Mouse (Mus musculus): ENCODE measurements at regions not wholly inside any gene's neighbourhood (a gene's known extent, or its start where the extent isn't known, plus 50 kb on each side); places are given as distances from the start of the nearest gene placed in this dataset.
A peak's percentile ranks its signal among the peaks of the same experiment; 100 is the strongest.
"Not testable (repeated sequence)": the region's sequence is repeated elsewhere in the genome, so short reads cannot be mapped to it uniquely, and the experiment has no call there.

DNA sequence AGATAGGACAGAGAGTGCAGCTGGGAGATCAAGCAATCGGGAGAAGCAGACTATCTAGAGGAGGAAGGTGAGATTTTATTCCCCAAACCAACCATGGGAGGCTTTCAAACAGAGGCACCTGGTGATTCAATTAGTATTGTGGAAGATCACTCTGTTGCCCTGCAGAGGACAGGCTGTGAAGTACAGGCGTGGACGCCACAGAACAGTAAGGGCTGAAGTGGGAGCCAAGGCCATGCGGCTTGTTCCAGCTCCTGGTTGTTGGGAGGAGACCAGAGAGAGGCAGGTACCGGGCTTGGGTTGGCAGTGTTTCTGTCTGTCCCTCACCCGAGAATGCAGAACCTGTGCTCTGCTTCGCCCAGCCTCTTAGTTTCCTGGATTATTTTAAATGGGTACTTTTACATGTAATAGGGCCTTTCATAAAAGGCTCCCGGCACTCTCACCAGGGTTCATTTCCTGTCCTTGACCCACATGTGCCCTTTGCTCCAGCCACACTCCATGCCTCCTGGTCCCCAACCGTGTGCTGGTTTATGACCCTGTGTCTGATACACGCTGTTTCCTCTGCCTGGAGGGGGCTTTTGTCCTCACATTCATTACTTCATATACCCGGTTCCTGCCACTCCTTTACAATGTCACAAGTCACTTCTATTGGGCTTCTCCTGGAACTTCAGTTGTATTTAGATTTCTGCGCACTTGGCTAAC is 58.3 kb downstream of the Vcpkmt start:
- no peak for DNase-seq (ENCODE audit: low read depth in 1 of 2, low spot score in 2 of 2)

DNA sequence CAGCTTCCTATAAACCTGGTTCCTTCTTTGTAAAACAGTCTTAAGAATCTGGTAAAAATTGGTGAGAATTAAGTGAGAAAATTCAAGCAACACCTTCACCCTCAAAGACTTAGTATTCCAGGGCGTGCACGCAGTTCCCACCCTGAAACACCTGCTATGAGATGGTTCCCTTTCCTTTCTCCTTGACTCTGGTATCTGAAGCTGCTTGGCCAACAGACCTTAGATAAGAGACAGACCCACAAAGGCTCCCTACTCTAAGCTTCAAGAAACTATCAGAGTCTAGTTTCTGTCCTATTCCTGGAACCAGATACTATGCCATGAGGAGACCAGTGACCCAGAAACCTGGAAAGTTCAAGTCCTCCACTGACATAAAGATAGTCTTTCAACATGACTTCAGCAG is 63.0 kb downstream of the Vcpkmt start:
- no peak for DNase-seq (ENCODE audit: low read depth in 1 of 2, low spot score in 2 of 2)

DNA sequence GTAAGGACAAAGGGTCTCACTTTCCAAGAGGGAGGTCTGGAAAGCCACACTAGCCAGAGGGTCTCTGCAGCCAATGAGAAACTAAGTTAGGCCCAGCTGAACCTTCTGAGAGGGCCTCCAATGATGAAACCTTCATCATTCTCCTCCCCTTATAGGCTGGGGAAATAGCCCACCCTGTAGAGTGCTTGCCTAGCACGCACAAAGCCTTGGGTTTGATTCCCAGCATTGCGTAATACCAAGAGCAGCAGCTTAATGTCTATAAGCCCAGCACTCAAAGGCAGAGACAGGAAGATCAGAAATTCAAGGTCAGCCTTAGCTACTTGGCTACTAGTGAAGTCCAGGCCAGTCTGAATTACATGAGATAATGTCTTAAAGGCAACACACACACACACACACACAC is 63.8 kb downstream of the Vcpkmt start:
- no peak for DNase-seq (ENCODE audit: low read depth in 1 of 2, low spot score in 2 of 2)

DNA sequence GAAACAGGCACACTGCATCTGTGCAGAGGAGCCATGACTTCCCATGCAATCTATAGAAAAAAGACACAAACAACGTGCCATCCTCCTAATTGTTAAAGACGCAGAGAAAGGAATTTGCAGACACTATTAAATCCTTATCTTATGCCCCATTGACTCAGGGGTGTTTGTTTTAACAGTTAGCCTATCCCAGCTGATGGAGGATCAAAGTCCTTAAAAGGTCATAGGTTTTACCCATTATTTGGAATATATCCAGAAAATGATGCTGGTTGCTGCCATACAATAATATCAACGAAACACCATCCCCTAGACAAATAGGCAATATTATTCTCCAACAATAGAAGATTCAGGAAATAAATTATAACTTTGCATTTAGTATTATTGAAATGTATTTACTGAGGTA is 65.2 kb downstream of the Vcpkmt start:
- no peak for DNase-seq (ENCODE audit: low read depth in 1 of 2, low spot score in 2 of 2)

DNA sequence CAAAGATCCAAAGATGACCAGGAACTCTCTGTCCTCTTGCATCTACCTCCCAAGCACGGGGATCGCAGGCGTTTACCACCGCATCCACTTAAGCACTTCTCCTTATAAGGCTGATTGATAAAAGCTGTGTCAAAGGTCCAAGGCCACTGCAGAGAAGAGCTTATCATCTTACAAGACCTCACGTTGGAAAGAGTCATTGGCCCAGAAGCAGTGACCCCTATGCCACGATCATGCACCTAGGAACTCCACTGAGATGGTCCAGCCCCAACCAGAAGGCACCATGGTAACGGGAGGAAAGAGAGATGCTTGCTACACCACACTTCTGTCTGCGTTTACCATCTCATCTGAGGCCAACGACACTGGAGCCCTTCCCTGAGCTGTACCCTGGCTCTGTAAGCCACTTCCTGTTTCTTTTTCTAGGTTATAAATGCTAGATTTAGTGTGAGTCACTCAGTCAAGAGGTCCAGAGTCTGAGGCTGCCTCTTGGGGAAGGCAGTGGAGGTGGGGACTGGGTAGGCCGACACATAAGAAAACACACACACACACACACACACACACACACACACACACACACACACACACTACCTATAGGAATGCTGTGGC is 66.4 kb downstream of the Vcpkmt start:
- DNase-seq (ENCODE audit: low read depth in 1 of 2, low spot score in 2 of 2): peak; percentile 43 to 53

DNA sequence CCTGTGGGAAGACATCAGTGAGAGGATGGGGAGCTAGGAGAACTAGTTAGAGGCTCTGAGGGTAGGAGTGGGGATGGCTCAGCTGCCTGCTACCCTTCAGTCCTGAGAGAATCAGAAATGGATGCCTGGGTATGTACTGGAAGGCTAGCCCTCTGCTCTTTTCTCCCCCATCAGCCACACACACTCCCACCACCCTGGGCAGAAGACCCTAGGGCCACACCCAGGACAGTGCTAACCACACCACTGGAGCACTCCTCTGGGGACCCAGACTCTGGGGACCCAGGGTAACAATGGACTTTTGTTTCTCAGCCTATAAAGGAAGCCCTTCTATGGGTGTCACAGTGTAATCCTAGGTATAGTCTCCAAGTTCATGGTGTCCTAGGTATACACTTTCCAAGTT is 67.0 kb downstream of the Vcpkmt start:
- DNase-seq (ENCODE audit: low read depth in 1 of 2, low spot score in 2 of 2): no peak

DNA sequence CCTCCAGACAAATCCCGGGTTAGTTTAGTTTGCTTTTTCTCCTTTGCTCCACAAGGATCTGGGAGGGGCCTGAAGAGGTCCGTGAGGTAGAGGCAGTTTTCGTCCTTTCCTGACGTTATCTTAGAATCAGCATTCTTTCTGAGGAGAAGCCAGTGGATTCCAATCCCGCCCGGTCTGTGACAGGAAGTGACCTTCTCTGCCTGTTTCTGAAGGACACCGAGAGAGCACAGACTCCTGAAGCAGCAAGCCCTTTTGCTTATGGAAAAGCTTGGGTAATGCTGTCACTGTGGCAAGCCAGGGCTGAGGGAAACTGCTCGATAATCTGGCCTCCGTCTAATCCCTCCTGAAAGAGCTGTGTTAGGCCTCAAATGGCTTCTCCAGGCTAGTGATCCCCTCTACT is 67.7 kb downstream of the Vcpkmt start:
- DNase-seq (ENCODE audit: low read depth in 1 of 2, low spot score in 2 of 2): no peak

DNA sequence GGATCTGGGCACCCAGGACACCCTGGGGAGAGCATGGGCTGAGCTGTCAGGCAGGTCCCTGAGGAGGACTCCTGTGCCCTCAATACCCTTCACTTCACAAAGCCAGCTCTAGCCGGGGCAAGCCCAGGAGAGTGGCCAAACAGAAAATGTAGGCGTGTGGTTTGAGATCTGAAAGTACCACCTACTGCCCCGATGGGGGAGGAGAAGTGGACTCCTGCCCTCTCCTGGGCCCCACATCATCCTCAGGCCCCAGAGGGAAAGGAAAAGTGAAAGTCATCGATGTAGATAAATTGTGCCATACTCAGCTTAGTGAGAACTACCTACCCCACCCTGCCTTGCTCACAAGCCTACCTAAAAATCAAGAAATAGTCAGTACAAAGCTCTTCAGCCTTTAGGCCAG is 69.7 kb downstream of the Vcpkmt start:
- DNase-seq (ENCODE audit: low read depth in 1 of 2, low spot score in 2 of 2): peak; percentile 42 to 57

DNA sequence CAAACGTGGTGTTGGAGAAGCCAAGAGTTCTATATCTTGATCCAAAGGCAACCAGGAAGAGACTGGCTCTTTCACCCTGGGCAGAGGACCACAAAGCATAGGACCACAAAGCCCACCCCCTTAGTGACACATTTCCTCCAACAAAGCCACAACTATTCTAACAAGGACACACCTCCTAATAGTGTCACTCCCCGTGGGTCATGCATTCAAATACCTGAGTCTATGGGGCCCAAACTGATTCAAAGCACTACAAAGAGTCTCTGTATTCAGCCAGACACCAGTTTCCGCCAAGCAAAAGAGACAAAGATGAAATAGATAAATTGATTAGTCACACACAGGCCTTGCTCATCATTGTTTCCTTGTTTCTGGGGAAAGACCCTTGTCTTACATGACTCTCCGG is 72.1 kb downstream of the Vcpkmt start:
- DNase-seq (ENCODE audit: low read depth in 1 of 2, low spot score in 2 of 2): no peak

DNA sequence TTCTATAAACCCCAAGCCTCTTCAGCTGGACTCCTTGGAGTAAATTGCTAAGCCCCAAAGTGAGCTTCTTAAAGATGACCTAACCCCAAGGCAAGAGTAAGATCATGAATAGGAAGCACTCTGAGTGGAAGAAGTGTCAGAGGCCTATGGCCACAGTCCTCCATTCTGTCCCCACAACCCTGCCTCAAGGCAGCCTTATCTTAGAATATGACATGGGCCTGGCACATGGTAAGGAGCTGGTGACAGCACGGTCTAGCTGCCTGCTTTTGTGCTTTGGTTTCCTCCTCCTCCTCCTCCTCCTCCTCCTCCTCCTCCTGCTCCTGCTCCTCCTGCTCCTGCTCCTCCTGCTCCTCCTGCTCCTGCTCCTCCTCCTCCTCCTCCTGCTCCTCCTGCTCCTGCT is 73.6 kb downstream of the Vcpkmt start:
- not testable (repeated sequence) for DNase-seq (ENCODE audit: low read depth in 1 of 2, low spot score in 2 of 2)

DNA sequence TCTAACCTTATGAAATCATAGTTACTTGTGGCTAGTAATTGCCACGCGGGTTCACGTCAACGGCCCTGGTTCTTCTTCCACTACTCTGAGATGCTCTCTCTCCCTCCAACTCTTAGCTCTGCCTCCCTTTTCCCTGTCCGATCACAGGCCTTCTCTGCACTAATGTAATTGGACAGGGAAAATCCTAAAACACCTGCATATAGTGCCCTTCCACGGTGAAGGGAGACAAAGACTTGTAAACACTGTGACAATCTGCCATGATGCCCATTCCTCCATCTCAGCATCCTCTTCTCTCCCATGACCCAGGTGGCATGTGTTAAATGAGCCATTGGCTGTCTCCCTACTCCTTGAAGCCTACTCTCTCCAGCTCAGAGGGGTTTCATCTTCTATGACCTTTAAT is 74.9 kb downstream of the Vcpkmt start:
- no peak for DNase-seq (ENCODE audit: low read depth in 1 of 2, low spot score in 2 of 2)

DNA sequence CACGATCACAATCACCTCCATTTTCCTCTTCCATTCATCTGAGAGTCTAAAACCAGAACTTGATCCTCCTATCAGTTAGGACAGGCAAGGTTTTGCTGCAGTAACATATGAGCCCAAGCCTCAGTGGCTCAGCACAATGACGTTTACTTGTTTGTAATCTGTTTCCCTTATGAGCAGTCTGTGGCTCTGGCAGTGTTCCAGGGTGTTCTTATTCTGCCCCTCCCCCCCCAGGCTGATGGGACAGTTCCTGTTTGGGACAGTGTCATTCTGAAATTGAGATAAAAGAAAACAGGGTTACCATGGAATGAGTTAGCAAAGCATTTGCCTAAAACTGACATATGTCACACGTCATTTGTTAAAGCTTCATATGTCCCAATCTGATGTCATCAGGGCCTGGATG is 75.5 kb downstream of the Vcpkmt start:
- DNase-seq (ENCODE audit: low read depth in 1 of 2, low spot score in 2 of 2): peak in 1 of 2 experiments; percentile 57

DNA sequence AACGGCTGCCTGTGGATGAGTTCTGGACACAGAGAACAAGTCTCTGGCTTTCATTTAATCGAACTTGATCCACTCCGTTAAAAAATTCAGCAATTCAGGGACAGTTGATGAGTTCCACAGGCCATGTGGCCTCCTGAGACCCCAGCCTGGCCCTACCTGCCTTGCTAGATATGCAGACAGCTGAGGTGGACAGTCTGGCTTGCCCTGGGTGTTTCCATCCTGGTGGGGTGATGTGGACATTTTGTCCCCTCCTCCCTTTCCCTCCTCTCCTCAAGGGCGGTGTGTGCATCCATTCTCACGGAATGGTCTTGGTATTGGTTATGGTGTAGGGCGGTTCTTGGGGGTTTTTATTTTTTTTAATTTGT is 80.1 kb downstream of the Vcpkmt start:
- no peak for DNase-seq (ENCODE audit: low read depth in 1 of 2, low spot score in 2 of 2)

DNA sequence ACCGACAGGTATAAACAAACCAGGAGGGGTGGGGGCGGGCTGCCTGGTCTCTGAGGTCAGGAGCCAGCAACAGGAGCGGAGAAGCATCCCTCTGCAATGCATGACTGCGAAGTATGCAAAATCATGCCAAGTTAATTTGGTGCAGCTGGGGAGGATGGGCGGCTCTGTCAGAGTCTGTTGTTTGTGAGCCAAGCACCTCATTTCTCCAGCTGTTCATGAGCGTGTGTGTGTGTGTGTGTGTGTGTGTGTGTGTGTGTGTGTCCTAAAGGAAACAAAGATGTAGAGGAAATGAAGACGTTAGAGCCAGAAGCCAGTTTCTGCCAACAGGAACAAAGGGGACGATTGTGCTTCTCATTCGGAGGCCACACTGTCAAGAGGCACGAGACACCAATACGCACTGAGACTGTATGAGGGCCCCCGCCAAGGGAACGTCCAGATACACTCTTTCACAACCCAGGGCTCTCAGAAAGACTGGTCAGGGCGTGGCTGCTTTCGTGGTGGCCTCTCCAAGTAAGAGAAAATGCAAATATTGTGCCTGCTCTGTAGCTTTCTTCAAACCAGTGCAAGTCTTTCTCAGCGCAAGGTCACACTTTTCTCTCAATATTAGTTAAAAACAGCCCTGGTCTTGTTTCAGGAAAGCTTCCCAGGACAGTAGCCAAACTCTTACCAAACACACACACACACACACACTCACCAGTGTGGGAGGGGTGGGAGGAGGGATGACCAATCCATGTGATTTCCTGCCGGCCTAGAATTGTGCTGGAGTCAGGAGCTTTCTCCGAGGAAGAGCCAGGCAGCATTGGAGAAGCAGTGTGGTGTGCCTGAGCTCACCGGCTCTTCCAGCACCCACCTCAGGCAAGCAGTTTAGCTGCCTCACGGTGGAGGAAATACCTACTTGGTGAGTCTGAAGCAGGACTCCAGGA is 80.8 kb downstream of the Vcpkmt start:
- DNase-seq (ENCODE audit: low read depth in 1 of 2, low spot score in 2 of 2): peak; percentile 79 to 81

DNA sequence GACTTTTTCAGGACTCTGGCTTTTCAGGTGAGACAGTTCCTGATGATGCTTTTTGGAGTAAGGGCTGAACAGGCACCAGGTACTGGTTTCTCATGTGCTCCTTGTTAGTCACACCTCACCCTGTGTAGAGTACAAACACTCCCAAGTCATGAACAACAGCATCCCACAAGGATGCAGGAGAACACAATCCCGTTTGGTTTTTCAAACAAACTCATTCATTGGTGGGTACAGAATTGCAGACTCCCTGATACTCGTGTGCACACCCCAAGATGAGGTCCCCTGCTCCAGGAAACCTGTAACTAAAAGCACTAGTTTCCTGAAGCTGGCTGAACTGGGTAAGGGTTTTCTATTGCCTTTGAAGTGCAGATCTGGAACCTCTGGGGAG is 81.5 kb downstream of the Vcpkmt start:
- DNase-seq (ENCODE audit: low read depth in 1 of 2, low spot score in 2 of 2): no peak

DNA sequence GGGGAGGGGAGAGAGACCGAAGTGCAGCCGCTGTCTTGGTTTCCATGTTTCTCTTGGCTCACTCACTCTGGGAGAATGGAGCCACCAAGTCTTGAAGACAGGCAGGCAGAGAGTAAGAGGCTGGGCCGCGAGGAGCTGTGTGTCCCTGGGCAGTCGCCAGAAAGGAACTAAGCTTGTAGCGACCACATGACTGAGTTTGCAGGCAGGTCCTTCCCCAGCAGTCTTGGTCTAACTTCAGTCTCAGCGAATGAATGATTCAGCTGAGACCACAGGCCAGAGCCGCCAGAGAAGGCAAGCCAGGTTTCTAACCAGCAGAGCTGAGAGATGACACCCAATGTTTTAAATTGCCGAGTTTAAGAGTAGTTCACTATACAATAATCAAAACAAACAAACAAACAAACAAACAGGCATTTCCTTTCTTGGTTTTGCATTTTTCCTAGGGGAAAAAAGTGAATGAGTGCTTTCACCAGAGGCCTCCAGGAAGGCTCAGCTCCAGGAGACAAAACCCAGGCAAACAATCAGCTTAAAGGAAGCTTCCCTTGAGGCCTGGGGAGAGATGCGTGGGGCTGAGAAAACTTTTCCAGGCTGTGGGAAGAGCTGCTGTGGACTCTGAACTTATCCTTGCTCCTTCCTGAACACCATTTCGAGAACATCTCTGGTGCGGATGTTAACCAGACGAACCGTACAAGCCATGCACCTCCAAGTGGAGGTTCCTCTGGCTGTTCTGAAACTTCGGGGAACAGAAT is 82.1 kb downstream of the Vcpkmt start:
- no peak for DNase-seq (ENCODE audit: low read depth in 1 of 2, low spot score in 2 of 2)

DNA sequence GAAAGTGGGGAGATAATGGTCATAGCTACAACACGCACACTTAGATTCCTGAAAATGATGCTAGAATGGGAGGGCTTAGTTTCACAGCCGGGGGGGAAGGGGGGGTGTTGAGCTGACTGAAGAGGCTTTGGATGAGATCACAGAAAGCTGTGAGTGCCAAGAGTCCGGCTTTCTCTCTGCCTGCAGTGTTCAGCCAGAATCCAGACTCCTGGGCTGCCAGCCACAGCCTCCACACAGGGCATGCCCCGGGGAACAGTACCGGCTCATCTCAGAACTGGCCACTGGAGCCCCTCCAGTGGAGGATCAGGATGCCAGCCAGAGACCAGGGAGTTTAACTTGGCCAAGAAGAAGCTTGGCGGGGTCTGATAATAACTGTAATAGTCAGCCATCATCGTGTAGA is 85.7 kb downstream of the Vcpkmt start:
- no peak for DNase-seq (ENCODE audit: low read depth in 1 of 2, low spot score in 2 of 2)

DNA sequence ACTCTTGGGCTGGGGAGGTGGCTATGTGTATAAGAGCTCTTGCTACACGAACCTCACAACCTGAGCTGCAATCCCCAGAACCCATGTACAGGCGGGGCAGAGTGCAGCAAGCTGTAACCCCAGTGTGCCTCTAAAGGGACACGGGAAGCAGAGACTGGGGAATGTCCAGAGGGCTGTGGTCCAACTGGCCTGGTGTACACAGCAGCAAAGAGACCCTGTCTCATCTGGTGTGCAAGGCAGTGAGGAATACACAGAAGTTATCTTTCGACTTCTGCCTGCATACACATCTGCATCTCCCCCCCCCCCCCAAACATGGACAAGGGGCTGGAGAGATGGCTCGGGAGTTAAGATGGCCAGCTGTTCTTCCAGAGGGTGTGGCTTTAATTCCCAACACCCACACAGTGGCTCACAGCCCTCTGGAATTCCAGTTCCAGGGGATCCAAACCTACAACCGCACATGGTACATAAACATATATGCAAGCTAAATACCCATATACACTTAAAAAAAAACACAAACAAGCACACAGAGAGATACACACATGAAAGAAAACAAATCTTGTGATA is 86.4 kb downstream of the Vcpkmt start:
- DNase-seq (ENCODE audit: low read depth in 1 of 2, low spot score in 2 of 2): no peak

DNA sequence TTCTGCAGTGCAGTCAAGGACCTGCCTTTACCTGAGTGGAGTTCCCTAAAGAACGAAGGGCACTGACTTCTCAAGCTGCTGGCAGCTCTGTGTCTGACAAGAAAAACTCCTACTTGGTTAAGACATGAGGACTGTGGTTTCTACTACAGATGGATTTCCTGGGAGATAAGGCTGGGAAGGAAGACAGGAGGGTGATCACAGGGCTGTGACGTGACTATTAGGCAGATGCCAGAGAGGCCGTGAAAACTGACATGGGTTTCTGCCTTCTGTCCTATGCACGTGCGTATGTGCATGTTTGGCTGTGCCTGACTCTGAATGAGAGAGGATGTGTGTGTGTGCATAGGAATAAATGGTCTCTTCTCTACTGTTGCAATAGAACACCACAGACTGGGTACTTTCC is 87.1 kb downstream of the Vcpkmt start:
- DNase-seq (ENCODE audit: low read depth in 1 of 2, low spot score in 2 of 2): no peak

DNA sequence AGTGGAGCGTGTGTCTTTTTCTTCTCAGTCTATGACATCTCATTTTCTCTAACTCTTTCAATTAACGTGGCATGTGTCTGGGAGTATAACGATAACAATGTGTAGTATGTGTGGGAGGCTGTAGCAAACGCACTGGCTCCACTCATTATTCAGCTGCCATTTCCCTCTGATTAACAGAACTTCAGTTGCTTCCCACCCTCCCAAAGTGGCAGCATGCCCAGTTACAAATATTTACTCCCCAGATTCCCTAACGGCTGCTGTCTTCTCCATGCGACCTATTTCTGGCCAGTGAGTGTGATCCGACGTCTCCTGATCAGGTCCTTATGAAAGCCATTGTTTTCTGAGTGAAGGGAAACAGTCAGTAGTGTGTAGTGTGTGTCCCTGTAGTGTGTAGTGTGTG is 88.2 kb downstream of the Vcpkmt start:
- no peak for DNase-seq (ENCODE audit: low read depth in 1 of 2, low spot score in 2 of 2)

DNA sequence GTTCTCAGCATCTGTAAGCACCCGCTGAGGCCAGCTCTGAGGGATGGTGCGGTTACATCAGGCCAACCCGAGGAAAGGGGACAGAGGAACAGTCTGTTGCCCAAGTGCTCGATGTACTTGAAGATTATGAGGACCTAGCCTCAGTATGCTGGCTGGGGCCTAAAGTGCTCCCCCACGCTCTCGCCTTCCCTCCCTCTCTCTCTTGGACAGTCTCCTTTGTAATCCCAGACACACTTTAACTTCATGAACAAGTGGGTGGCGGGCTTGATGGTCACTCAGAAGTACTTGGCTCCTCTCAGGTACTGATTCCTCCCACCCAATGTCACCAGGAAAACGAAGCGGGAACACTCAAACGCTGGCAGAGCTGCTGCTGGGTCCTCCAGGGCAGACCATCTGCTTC is 93.1 kb downstream of the Vcpkmt start:
- DNase-seq (ENCODE audit: low read depth in 1 of 2, low spot score in 2 of 2): no peak
